Comparison of ENCODE assay signal across 18 mouse cellular contexts in the genomic region with DNA sequence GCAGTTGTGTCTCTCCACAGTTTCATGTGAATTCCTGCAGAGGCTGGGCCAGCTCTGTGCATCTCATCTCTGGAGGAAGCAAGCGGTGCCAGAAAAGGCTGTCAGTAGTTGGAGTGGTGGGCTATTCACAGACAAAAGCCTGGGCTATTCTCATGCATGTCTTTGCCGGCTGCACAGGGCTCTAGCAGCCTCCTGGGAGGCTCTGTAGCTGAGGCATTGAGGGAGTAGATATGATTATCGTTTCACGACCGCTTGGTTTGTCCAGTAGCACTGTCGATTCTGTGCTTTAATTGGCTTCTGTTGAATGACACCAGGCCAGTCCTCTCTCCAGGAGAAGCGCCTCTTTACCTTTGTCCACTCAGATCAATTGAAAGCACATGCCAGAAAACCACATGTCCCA. TPM values are rescaled to one million over a fixed set of nuclear protein-coding genes. Genes with fewer than 3 reads are reported as not detected.
DNase-seq lines count a peak whose midpoint lies in the region; ATAC-seq and TF ChIP-seq lines count a peak whose summit lies in the region.
"Had no signal": no experiment of that assay in that cellular context is flagged by ENCODE, and none has a peak within 500 bp of the region (broad histone marks: within the 10 kb centered on the region; RNA-seq: fewer than 3 reads in every experiment).

No protein-coding gene starts in this region.

- ATAC-seq in forebrain, postnatal 0 days: peak; percentile 76
- peak; percentile 70 for ATAC-seq in midbrain, embryonic 12.5 days (ENCODE audit: low FRiP score, low read depth)
- ATAC-seq in erythroid progenitor cell, adult 5-6 weeks (replicated peaks; ENCODE audit: low FRiP score, poor library complexity, severe bottlenecking): no peak
- ATAC-seq: inflammation-experienced regulatory T-cells, adult 6 months had no signal

- no peaks in the 10 kb centered on the region for H3K36me3 ChIP-seq in forebrain, postnatal 0 days (ENCODE audit: insufficient read depth)
- no peaks in the 10 kb centered on the region for H3K36me3 ChIP-seq in midbrain, embryonic 12.5 days
- H3K36me3 ChIP-seq: embryonic facial prominence, embryonic 15.5 days; limb, embryonic 13.5 days had no signal

- WGBS in forebrain, postnatal 0 days: 3% methylated on average over 7 of the region's 7 CpGs
- WGBS in midbrain, embryonic 12.5 days: 3% methylated on average over 7 of the region's 7 CpGs

- no peaks in the 10 kb centered on the region for H3K27me3 ChIP-seq in forebrain, postnatal 0 days (ENCODE audit: insufficient read depth, low read length)
- no peaks in the 10 kb centered on the region for H3K27me3 ChIP-seq in midbrain, embryonic 12.5 days
- H3K27me3 ChIP-seq: embryonic facial prominence, embryonic 15.5 days; limb, embryonic 13.5 days had no signal

- 0 out of 2 replicates have a peak overlapping the region, but pooled peaks have one; percentile 4 for H3K27ac ChIP-seq in forebrain, postnatal 0 days (ENCODE audit: low read depth, low read length)
- peak overlapping the region; percentile 81 for H3K27ac ChIP-seq in midbrain, embryonic 12.5 days (replicated peaks)
- H3K27ac ChIP-seq: embryonic facial prominence, embryonic 15.5 days; gastrocnemius, adult 2 months; limb, embryonic 13.5 days had no signal

- no peak for TF ChIP-seq CTCF in forebrain, postnatal 0 days (IDR thresholded peaks at IDR 0.05; ENCODE audit: low read depth)

- no peaks in the 10 kb centered on the region; the same call in 1 of the 2 replicates for H3K4me1 ChIP-seq in forebrain, postnatal 0 days (ENCODE audit: insufficient read depth)
- peaks cover 30% of the 10 kb centered on the region for H3K4me1 ChIP-seq in midbrain, embryonic 12.5 days
- H3K4me1 ChIP-seq: embryonic facial prominence, embryonic 15.5 days; limb, embryonic 13.5 days had no signal

- peak; percentile 25 for DNase-seq in embryo, embryonic 10 days (ENCODE audit: low spot score)
- no peak for DNase-seq in embryo, embryonic 9.5 days (ENCODE audit: extremely low spot score)
- peak; percentile 32 for DNase-seq in Muller cell, postnatal 12 days (ENCODE audit: inconsistent ontology term)
- peak; percentile 49 for DNase-seq in forebrain, postnatal 0 days
- no peak for DNase-seq in gastrocnemius, adult 18-20 months (ENCODE audit: low spot score)
- DNase-seq in adrenal gland, adult 18-20 months (ENCODE audit: low spot score in 2 of 2): no peak
- DNase-seq: cerebellum, adult 2 months; gastrocnemius, adult 2 months; kidney, postnatal 10 days; layer of hippocampus, postnatal 36 days; lung, adult 18-20 months; right cerebral cortex, postnatal 14 days had no signal

- no peaks in the 10 kb centered on the region for H3K9me3 ChIP-seq in forebrain, postnatal 0 days (ENCODE audit: low read length)
- H3K9me3 ChIP-seq in midbrain, embryonic 12.5 days: no peaks in the 10 kb centered on the region
- H3K9me3 ChIP-seq: embryonic facial prominence, embryonic 15.5 days had no signal

- H3K4me2 ChIP-seq in forebrain, postnatal 0 days (ENCODE audit: low read depth): peak overlapping the region; percentile 26; the same call in 1 of the 2 replicates
- peak overlapping the region; percentile 31 for H3K4me2 ChIP-seq in midbrain, embryonic 12.5 days (replicated peaks)
- H3K4me2 ChIP-seq: embryonic facial prominence, embryonic 15.5 days; limb, embryonic 13.5 days had no signal

- no peak overlapping the region for H3K4me3 ChIP-seq in forebrain, postnatal 0 days (ENCODE audit: low read depth, low read length)
- no peak overlapping the region for H3K4me3 ChIP-seq in midbrain, embryonic 12.5 days
- H3K4me3 ChIP-seq: embryonic facial prominence, embryonic 15.5 days; gastrocnemius, adult 2 months; limb, embryonic 13.5 days had no signal

- peak overlapping the region; percentile 10; the same call in 1 of the 2 replicates for H3K9ac ChIP-seq in forebrain, postnatal 0 days
- H3K9ac ChIP-seq in midbrain, embryonic 12.5 days (replicated peaks): no peak overlapping the region; the same call in 1 of the 2 replicates
- H3K9ac ChIP-seq: embryonic facial prominence, embryonic 15.5 days; limb, embryonic 13.5 days had no signal

RNA-seq across cellular contexts. Expression of gene Gpr156, which starts 9.8 kb away (rescaled TPM):
- 2.8 and 3.3 TPM in 2 replicates for total RNA-seq in forebrain, postnatal 0 days (2014; rRNA removed)
- 1.5 and 2.3 TPM in 2 replicates for polyA plus RNA-seq in forebrain, postnatal 0 days (2015; fragmentation: Nextera tagmentation; extraction: Ambion mirVana)
- 6.8 and 7.7 TPM in 2 replicates for polyA plus RNA-seq in midbrain, embryonic 12.5 days (2016; fragmentation: Nextera tagmentation; extraction: Ambion mirVana)
- total RNA-seq in gastrocnemius, adult 18-20 months (2021): not detected
- total RNA-seq in adrenal gland, adult 18-20 months (2021): under 1 TPM in 1 of 2 experiments, not detected in 1; 0.16 TPM
- not detected in 2 replicates for total RNA-seq in erythroid progenitor cell, adult 5-6 weeks (2015; ENCODE audit: low replicate concordance)
- not detected in 2 replicates for total RNA-seq in erythroid progenitor cell, adult 5-6 weeks (2017; ENCODE audit: low replicate concordance)
- total RNA-seq: gastrocnemius, adult 2 months; neutrophil, adult 5-6 weeks had no signal
- polyA plus RNA-seq: inflammation-experienced regulatory T-cells, adult 6 months had no signal

RNA-seq across cellular contexts. Expression of gene Lrrc58, which starts 57.9 kb away (rescaled TPM):
- 66.5 and 97.5 TPM in 2 replicates for total RNA-seq in forebrain, postnatal 0 days (2014; rRNA removed)
- polyA plus RNA-seq in forebrain, postnatal 0 days (2015; fragmentation: Nextera tagmentation; extraction: Ambion mirVana): 28.3 and 43.7 TPM in 2 replicates
- polyA plus RNA-seq in midbrain, embryonic 12.5 days (2016; fragmentation: Nextera tagmentation; extraction: Ambion mirVana): 53.8 and 59.2 TPM in 2 replicates
- total RNA-seq in gastrocnemius, adult 18-20 months (2021): 10 to 100 TPM; 42.6 to 46.2 TPM
- 100 to 1,000 TPM; 196 to 274 TPM for total RNA-seq in adrenal gland, adult 18-20 months (2021)
- total RNA-seq in erythroid progenitor cell, adult 5-6 weeks (2015; ENCODE audit: low replicate concordance): 8.8 and 9.7 TPM in 2 replicates
- 3.9 and 4.7 TPM in 2 replicates for total RNA-seq in erythroid progenitor cell, adult 5-6 weeks (2017; ENCODE audit: low replicate concordance)

Comparison
In these comparisons a context has a peak if more than half of its experiments do, and no peak if none do; other contexts are left out.
1. DNase-seq: peak in embryo, embryonic 10 days (single experiment), Muller cell, postnatal 12 days (single experiment) and forebrain, postnatal 0 days (single experiment); none in embryo, embryonic 9.5 days (single experiment), gastrocnemius, adult 18-20 months (single experiment) and adrenal gland, adult 18-20 months (0 of 2).